Mouse (Mus musculus): Measurements from ENCODE around the gene Gm11111. TPM values are rescaled to one million over a fixed set of nuclear protein-coding genes. Genes with fewer than 3 reads are reported as not detected.
"Not testable (repeated sequence)": the region's sequence is repeated elsewhere in the genome, so short reads cannot be mapped to it uniquely, and the experiment has no call there.

Gm11111 gene
- total RNA-seq, 2 experiments from 2014 or later, result not detected

DNA sequence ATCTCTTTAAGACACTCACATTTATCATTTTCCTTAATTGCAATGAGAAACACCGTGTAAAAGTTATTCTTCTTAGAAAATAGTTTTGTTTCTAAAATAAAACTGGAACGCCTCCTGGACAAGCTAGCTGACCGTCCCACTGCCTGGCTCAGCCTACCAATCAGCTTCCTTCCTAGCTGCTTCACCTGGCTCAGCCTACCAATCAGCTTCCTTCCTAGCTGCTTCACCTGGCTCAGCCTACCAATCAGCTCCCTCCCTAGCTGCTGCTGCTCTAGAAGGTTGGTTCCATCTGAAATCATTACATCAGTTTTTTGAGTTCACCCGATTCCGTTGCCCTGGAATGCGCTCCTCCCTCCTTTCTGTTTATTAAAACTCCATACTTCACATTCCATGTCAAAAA lies 24.0 kb downstream of the Gm11111 start:
- intact Hi-C loops (cut with DNase I; ENCODE audit: low total_unique reads); DNase-seq: not testable (repeated sequence)

DNA sequence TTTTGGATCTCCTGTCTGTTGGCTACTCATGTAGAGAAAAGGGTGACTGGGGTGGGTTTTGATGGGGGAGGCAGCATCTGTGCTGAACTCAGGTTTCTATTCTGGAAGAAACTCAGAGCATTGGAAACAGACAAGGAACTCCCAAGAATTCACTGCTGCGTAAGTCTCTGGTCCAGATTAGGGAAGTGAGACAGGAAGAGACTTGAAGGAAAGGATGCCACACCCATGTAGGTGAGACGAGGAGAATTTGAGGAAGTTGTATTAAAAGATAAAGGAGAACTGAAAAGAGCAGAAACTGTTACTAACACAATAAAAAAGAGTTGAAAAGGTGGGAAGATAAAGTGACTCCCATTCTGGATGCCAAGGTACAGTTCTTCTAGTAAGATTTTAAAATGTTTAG lies 25.9 kb downstream of the Gm11111 start:
- intact Hi-C loops (cut with DNase I; ENCODE audit: low total_unique reads), result no loop called here
- DNase-seq, result no peak

DNA sequence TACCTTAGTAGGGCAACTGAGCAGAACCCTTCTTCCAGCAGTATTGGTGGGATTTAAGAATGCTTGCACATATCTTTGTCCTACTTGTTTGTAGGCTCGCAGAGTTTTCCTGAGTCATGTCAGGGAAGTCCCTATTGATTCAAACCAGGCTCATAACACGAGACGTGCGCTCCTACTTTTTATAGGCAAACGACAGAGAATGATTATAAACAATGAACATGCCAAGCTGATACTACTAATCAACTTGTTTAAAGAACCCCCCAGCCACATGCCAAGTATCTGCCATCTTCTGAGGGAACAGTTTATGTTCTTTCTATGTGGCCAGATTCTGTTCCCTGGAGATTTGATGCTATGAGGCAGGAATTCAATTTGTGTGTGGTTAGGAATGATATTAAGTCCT lies 28.3 kb downstream of the Gm11111 start:
- DNase-seq, result no peak
- intact Hi-C loops (cut with DNase I; ENCODE audit: low total_unique reads), result no loop called here

DNA sequence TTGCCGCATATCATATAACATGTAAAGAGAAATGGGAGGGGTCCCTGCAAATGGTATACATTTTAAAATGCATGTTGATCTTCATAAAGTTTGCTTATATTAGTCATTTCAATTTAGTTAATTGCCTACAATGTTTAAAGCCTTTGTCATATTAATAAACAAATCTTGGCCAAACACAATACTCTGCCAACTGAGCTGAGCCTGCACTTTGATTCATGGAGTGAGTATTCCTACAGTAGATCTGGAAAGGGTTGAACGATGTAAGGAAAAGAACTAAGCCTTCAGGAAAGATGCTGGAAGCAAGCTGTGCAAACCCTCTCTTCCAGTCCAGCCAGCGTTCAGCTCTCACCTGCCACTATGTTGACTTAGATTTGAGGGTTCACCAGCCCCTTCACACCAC lies 29.6 kb downstream of the Gm11111 start:
- DNase-seq, result no peak

DNA sequence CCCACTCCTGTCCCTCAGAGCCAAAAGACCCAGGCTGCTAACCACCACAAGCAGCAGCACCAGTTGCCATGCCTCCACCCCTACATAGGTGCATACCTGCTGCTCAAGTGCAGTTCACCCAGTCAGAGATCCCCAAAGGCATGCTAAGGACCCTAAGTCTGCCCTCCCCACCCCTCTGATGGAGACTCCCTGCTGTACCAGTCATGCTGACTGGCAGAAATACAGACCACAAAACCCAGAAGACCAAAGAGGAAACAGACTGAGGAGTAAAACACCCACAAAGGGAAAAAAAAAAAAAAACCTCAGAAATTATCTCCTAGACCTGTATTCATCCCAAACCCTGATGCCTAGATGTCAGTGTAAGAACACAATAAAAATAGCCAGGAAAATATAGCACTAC lies 33.4 kb downstream of the Gm11111 start:
- intact Hi-C loops (cut with DNase I; ENCODE audit: low total_unique reads), result no loop called here
- no peak for DNase-seq

More for the DNA sequence above, 29.6 kb downstream of the Gm11111 start:
- intact Hi-C loops (cut with DNase I; ENCODE audit: low total_unique reads), result no loop called here

Other genes with a start within 250 kb of the Gm11111 start
- not detected for gene Cfap299, start 223.4 kb upstream of the Gm11111 start, total RNA-seq (2021)

Measured in gastrocnemius, postnatal 14 days (tissue).